Mouse (Mus musculus): ENCODE data around the gene Bicc1. TPM values are rescaled to one million over a fixed set of nuclear protein-coding genes. Genes with fewer than 3 reads are reported as not detected.
"Not testable (repeated sequence)": the region's sequence is repeated elsewhere in the genome, so short reads cannot be mapped to it uniquely, and the experiment has no call there.

The Bicc1 gene
- total RNA-seq, 4 experiments from 2014 or later = 11.8 to 17.8 (median 14.1) TPM

GRCm38 (mm10) chr10:70949254-70950104 is 210.0 kb downstream of the Bicc1 start:
- no peak for DNase-seq (ENCODE audit: low spot score)

- DNase-seq (ENCODE audit: low spot score) = no peak
Measured at GRCm38 (mm10) chr10:70948276-70948675, 211.2 kb downstream of the Bicc1 start.

- not testable (repeated sequence) for DNase-seq (ENCODE audit: low spot score)
Measured at GRCm38 (mm10) chr10:70946121-70946520, 213.4 kb downstream of the Bicc1 start.

- DNase-seq (ENCODE audit: low spot score) = no peak
Measured at GRCm38 (mm10) chr10:70945076-70945475, 214.4 kb downstream of the Bicc1 start.

GRCm38 (mm10) chr10:70941623-70942022 is 217.9 kb downstream of the Bicc1 start:
- DNase-seq (ENCODE audit: low spot score) = no peak

GRCm38 (mm10) chr10:70939751-70940150 is 219.7 kb downstream of the Bicc1 start:
- DNase-seq (ENCODE audit: low spot score) = peak; percentile 46

GRCm38 (mm10) chr10:70937450-70937849 is 222.1 kb downstream of the Bicc1 start:
- DNase-seq (ENCODE audit: low spot score) = peak; percentile 45

- DNase-seq (ENCODE audit: low spot score) = no peak
Measured at GRCm38 (mm10) chr10:70936008-70936407, 223.5 kb downstream of the Bicc1 start.

GRCm38 (mm10) chr10:70926126-70926525 is 233.4 kb downstream of the Bicc1 start:
- no peak for DNase-seq (ENCODE audit: low spot score)

- no peak for DNase-seq (ENCODE audit: low spot score)
Measured at GRCm38 (mm10) chr10:70924348-70924747, 235.2 kb downstream of the Bicc1 start.

GRCm38 (mm10) chr10:70923936-70924335 is 235.6 kb downstream of the Bicc1 start:
- DNase-seq (ENCODE audit: low spot score) = no peak

GRCm38 (mm10) chr10:70921481-70921880 is 238.0 kb downstream of the Bicc1 start:
- no peak for DNase-seq (ENCODE audit: low spot score)

GRCm38 (mm10) chr10:70919851-70920250 is 239.6 kb downstream of the Bicc1 start:
- no peak for DNase-seq (ENCODE audit: low spot score)

- no peak for DNase-seq (ENCODE audit: low spot score)
Measured at GRCm38 (mm10) chr10:70919031-70919663, 240.4 kb downstream of the Bicc1 start.

- no peak for DNase-seq (ENCODE audit: low spot score)
Measured at GRCm38 (mm10) chr10:70916697-70917096, 242.8 kb downstream of the Bicc1 start.

GRCm38 (mm10) chr10:70915096-70915495 is 244.4 kb downstream of the Bicc1 start:
- DNase-seq (ENCODE audit: low spot score) = no peak

GRCm38 (mm10) chr10:70903936-70904335 is 255.6 kb downstream of the Bicc1 start:
- no peak for DNase-seq (ENCODE audit: low spot score)

GRCm38 (mm10) chr10:70902751-70903485 is 256.6 kb downstream of the Bicc1 start:
- no peak for DNase-seq (ENCODE audit: low spot score)

GRCm38 (mm10) chr10:70901193-70901875 is 258.2 kb downstream of the Bicc1 start:
- DNase-seq (ENCODE audit: low spot score) = no peak

GRCm38 (mm10) chr10:70895891-70896290 is 263.6 kb downstream of the Bicc1 start:
- no peak for DNase-seq (ENCODE audit: low spot score)

GRCm38 (mm10) chr10:70878046-70878445 is 281.5 kb downstream of the Bicc1 start:
- DNase-seq (ENCODE audit: low spot score) = no peak

GRCm38 (mm10) chr10:70877631-70878030 is 281.9 kb downstream of the Bicc1 start:
- peak; percentile 23 for DNase-seq (ENCODE audit: low spot score)
